Mouse (Mus musculus) olfactory bulb, adult 2 months (tissue): ENCODE results near the gene Phyhd1. TPM values are rescaled to one million over a fixed set of nuclear protein-coding genes. Genes with fewer than 3 reads are reported as not detected.

Source experiments
- H3K27ac ChIP-seq: fragments of 200-500 bp; 2 replicates; pipeline ENCODE4 v1.5.1; 2012; ENCODE audit warnings: low read depth, low read length; ENCODE audit not compliant: insufficient read depth
- H3K4me1 ChIP-seq: fragments of 200-500 bp; 2 replicates; pipeline ENCODE4 v1.6.1; 2012; ENCODE audit warnings: low read length; ENCODE audit not compliant: control insufficient read depth, insufficient read depth
- H3K4me3 ChIP-seq: fragments of 200-500 bp; 2 replicates; pipeline ENCODE4 v1.5.1; 2012; ENCODE audit warnings: mild to moderate bottlenecking, low read depth, low read length, moderate library complexity; ENCODE audit not compliant: insufficient read depth
- CTCF ChIP-seq: fragments of 200-500 bp; IDR thresholded peaks from 2 replicates; pipeline ENCODE4 v1.5.1; 2012; ENCODE audit warnings: low read depth, mild to moderate bottlenecking, low read length, moderate library complexity; ENCODE audit not compliant: insufficient read depth
- POLR2A ChIP-seq: fragments of 200-500 bp; IDR thresholded peaks from 2 replicates; pipeline ENCODE4 v1.6.1; 2012; ENCODE audit warnings: mild to moderate bottlenecking, low read depth, low read length, moderate library complexity; ENCODE audit not compliant: insufficient read depth
- WGBS: fragments of 180-500 bp; shearing (Covaris S2); methylation state at CpG from one replicate; pipeline ENCODE4 v1.1.7; 2018; 5-methylcytosine and 5-hydroxymethylcytosine counted together
- polyA plus RNA-seq: library from polyadenylated mRNA; stranded (reverse); fragments of >200 nt; gene quantifications from 2 replicates; pipeline ENCODE4 v1.2.4, GENCODE M21; 2012; ENCODE audit warnings: low replicate concordance; ENCODE audit not compliant: missing spikeins, insufficient read depth, insufficient read length

The Phyhd1 gene
- polyA plus RNA-seq, 1 experiment = not detected

DNA sequence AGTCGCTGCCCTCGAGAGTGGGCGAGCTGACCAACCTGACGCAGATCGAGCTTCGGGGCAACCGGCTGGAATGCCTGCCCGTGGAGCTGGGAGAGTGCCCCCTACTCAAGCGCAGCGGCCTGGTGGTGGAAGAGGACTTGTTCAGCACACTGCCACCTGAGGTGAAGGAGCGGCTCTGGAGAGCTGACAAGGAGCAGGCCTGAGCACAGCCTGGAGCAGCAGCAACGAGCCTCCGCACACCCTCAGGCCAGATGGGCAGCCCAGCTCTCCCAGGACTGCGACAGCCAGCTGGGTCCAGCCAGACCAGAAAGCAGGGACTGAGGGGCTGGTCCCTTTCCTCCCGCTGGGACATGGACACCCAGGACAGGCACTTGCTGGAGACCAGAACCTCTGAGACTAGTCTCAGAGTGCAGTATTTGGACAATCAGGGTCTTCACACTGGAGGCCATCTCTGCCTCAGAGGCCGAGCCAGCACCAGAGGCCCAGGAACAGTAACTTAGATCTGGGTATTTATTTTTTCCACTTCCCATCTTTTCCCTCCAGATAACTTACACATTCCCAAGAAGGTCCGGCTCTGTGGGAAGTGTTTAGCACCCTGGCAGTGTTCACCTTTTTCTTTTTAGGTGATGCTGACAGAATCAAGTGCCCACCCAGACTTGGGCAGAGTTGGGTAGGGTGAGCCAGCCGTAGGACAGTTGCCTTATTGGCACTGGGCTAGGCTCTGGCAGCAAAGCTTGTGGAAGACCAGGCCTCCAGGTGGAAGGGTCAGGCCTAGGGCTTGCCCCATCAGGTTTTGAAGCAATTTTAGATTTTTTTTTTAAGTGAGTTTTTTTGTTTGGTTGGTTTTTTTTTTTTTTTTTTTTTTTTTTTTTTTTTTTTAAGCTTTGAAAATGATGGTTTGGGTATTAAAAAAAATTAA, 3.8 kb upstream of the Phyhd1 start:
- 82% methylated on average over 18 of the region's 18 CpGs for WGBS

DNA sequence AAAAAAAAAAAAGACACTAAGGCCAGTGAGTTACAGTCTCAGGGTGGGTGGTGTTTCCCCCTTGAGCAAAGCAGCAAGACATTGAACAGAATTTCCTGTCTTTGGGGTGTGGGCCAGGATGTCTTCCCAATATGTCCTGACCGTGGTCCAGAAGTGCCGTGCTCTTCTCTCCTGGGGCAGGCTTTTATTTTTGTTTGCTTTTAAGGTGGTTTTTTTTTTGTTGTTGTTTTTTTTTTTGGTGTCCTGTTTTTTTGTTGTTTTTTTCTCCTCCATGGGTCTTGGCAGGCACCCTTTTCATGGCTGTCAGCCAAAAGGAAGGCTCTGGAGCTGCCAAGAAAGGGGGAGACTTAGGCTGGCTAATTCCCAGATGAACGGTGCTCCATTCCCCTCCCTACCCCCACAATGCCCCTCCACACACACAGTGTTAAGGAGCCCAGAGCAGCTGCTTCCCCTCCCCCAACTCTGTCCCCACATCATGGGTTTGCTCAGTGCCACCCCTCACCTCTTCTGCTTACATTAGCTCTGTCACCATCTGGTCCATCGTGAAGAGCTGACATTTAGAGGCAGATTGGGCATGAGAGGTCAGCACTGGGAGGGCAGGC, 3.1 kb upstream of the Phyhd1 start:
- 20% methylated on average over 4 of the region's 4 CpGs for WGBS
- H3K4me3 ChIP-seq = no peak overlapping the region
- H3K4me1 ChIP-seq = peaks cover 31% of the 10 kb centered on the region
- H3K27ac ChIP-seq = peak overlapping the region; percentile 30; the same call in 1 of the 2 replicates
- TF ChIP-seq CTCF (no peak), POLR2A (no peak)

More for the DNA sequence above, 3.8 kb upstream of the Phyhd1 start:
- Histone ChIP-seq H3K27ac (no peak overlapping the region), H3K4me1 (peaks cover 37% of the 10 kb centered on the region), H3K4me3 (no peak overlapping the region)
- TF ChIP-seq CTCF = no peak
- no peak for TF ChIP-seq POLR2A

DNA sequence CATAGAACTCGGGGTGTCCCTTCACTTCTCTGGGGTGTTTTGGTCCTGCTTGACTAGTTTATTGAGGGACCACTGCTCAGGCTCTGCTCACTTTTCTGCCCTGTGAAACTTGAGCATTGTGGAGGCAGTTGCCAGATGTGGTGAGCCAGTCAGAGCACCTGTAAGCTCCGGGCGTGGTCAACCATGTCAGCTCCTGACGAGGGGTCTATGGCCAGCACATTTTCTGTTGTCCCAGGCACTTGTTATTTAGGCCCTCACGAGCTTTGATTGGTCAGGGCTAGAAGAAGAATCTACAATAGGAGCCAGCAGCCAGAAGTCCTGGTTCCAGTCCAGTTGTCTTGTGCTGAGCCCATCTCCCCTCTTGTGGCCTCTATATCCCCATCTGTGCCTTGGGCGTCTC, 2.2 kb upstream of the Phyhd1 start:
- Histone ChIP-seq H3K4me3 (no peak overlapping the region), H3K4me1 (peaks cover 23% of the 10 kb centered on the region), H3K27ac (0 out of 2 replicates have a peak overlapping the region, but pooled peaks have one; percentile 1)
- 86% methylated on average over 6 of the region's 6 CpGs for WGBS
- TF ChIP-seq CTCF (no peak), POLR2A (no peak)

DNA sequence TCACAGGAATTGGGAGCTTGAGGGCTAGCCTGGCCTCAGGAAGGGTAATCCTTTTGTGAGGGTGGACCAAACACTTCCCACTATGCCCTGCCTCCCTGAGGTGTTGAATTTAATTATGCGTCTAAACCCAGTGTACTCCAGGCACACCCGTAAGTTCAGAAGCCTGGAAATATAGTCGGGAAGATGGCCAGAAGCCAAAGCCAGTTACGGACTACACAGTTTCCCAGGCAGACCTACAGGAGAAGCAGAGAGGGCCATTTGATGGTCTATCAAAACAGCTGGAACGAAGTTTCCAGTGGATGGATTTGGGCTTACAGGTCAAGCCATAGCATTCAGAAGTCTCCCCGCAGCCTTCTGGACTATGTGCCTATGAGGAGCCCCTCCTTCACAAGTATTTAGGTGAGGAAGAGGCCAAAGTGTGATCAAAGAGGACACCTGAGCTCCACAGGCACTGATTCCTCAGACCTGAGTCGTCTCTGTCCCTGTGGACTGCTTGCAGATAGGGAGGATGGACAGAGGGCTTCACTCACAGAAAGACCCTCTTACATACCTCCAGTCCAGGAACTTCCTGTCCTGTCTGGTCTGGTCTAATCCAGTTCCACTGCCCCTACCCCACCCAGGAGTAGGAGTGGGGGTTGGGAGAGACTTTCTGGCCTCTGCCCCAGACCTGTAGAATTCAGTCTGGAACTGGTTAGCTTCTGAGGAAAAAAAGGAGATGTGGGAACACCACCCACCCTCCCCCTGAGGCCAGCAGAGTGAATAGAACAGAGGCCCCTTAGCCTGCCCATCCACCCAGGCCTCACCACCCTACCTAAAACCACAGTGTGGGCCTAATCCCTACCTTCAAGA, 1.1 kb upstream of the Phyhd1 start:
- TF ChIP-seq CTCF = no peak
- TF ChIP-seq POLR2A = no peak
- WGBS = 51% methylated on average over 7 of the region's 7 CpGs
- H3K27ac ChIP-seq = peak overlapping the region; percentile 51
- peaks cover 20% of the 10 kb centered on the region for H3K4me1 ChIP-seq
- H3K4me3 ChIP-seq = no peak overlapping the region

DNA sequence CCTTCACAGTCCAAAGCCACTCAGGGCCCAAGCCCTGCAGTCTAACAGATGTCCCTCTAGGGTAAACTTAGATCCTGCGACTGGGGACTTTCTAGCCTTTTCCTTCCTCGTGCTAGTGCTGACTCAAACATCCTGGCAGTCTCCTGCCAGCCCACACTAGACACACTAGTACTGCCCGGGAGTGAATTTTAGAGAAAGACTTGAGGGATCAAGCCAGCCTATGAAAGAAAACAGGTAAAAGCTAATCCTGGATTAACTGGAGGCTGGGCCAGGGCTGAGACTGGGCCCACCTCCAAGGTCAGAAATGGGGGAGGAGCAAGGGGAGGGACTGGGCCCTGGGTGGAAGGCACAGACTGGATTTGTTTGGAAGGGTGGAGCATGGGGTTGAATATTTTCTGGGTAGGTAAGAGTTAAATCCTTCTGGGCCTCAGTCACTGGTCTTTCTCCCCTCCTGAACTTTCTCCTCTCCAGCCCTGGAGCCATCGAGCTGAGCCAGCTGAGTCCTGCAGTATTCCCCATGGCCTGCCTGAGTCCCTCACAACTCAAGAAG, 464 bp downstream of the Phyhd1 start:
- 12% methylated on average over 4 of the region's 4 CpGs for WGBS
- TF ChIP-seq POLR2A = no peak
- TF ChIP-seq CTCF = no peak

DNA sequence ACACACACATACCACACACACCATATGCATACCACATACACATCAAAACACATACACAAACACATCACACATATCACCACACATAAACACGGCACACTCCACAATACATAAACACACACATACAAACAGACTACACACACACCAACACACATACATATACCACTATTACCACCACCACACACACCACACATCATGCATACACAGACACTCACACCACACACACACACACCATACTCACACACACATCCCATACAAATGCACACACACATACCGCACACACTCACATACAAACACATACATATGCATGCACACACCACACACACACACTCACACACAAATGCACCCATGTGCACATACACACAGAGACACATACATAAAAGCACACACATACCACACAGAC, 1.5 kb downstream of the Phyhd1 start:
- H3K27ac ChIP-seq = no peak overlapping the region
- no peak overlapping the region for H3K4me3 ChIP-seq
- TF ChIP-seq POLR2A (no peak), CTCF (no peak)
- 92% methylated on average over 2 of the region's 2 CpGs for WGBS
- peaks cover 20% of the 10 kb centered on the region for H3K4me1 ChIP-seq

More for the DNA sequence above, 464 bp downstream of the Phyhd1 start:
- H3K27ac ChIP-seq = peak overlapping the region; percentile 84
- H3K4me3 ChIP-seq = no peak overlapping the region
- peaks cover 20% of the 10 kb centered on the region for H3K4me1 ChIP-seq

DNA sequence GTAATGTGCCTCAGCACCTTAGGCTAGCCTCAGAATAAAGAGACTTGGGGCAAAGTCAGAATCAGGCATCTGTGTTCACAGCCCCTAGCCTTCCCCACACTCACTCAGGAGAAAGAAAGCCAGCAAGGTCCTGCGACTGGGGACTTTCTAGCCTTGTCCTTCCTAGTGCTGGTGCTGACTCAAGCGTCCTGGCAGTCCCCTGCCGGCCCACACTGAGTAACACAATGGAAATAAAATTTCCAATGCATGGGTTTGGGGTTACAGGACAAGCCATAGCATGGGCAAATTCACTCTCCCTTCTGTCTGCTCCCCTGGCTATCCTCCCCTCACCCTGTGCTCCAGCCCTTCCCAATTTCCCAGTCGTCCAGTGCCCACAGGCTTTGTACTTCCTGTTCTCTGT, 2.4 kb downstream of the Phyhd1 start:
- no peak for TF ChIP-seq CTCF
- no peak for TF ChIP-seq POLR2A
- Histone ChIP-seq H3K4me1 (peaks cover 13% of the 10 kb centered on the region), H3K27ac (no peak overlapping the region), H3K4me3 (no peak overlapping the region)
- WGBS = 56% methylated on average over 4 of the region's 4 CpGs

DNA sequence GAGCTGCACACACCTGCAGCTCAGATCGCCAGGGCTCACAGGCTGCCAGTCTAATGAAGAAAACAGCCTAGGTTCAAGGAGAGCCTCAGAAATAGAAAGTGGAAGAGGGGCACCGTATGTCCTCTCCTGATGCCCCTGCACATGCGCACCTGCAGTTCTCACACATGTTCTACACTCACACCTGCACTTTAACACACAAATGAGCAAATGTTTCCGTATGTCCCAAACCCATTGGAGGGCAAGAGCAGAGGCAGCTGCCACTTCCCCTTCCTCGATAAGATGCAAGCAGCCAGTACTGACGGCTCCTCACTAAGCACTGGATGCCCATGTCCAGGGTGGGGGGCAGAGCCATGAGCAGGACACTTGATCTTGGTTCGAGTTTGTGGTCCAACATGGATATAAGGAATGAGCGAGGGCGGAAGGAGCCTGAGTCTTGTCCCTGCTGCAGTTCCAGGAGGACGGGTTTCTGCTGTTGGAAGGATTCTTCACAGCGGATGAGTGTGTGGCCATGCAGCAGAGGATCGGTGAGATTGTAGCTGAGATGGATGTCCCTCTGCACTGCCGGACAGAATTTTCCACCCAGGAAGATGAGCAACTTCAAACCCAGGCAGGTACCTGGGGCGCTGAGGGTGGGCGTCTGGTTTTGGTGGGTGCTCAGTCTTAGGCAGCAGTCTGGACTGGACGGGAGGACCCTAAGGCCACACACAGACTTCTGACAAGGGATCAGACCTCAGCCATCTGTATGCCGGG, 3.4 kb downstream of the Phyhd1 start:
- WGBS = 82% methylated on average over 17 of the region's 17 CpGs
- Histone ChIP-seq H3K4me3 (no peak overlapping the region), H3K27ac (0 out of 2 replicates have a peak overlapping the region, but pooled peaks have one; percentile 8), H3K4me1 (peaks cover 13% of the 10 kb centered on the region)
- TF ChIP-seq POLR2A (no peak), CTCF (no peak)
